Mouse (Mus musculus): Measurements from ENCODE around the gene Ccnyl1.
A peak's percentile ranks its signal among the peaks of the same experiment; 100 is the strongest.

GRCm38 (mm10) chr1:64709891-64710290, 19.6 kb downstream of the Ccnyl1 start:
- TF ChIP-seq EP300 (optimal IDR thresholded peaks at IDR 0.05), result no peak
- peak; percentile 76 for TF ChIP-seq CTCF (IDR thresholded peaks at IDR 0.05; ENCODE audit: low read depth)

Measured in stomach, postnatal 0 days (tissue).